Mouse (Mus musculus) midbrain, embryonic 11.5 days (tissue): ENCODE data around the gene Chmp1a. TPM values are rescaled to one million over a fixed set of nuclear protein-coding genes. Genes with fewer than 3 reads are reported as not detected.
"Not testable (repeated sequence)": the region's sequence is repeated elsewhere in the genome, so short reads cannot be mapped to it uniquely, and the experiment has no call there.

Experiments used
- ATAC-seq: fragments of 200-750 bp; cut with Nextera tagmentation; 2 replicates; pipeline ENCODE4 v1.8.0; 2017; ENCODE audit warnings: moderate TSS enrichment, moderate library complexity; ENCODE audit not compliant: low FRiP score
- DNase-seq: peaks from one replicate; pipeline ENCODE4 v3.0.0; 2015; ENCODE audit warnings: low spot score; ENCODE audit errors: missing footprints
- H3K27ac ChIP-seq: fragments of 300-500 bp; sonication (generic); 2 replicates; pipeline ENCODE4 v1.5.1; 2014; ENCODE audit warnings: low read depth, low read length
- H3K27me3 ChIP-seq: fragments of 300-500 bp; sonication (generic); 2 replicates; pipeline ENCODE4 v1.6.1; 2014; ENCODE audit warnings: mild to moderate bottlenecking, low read length, moderate library complexity, mixed read lengths; ENCODE audit not compliant: control insufficient read depth, insufficient read depth
- H3K36me3 ChIP-seq: fragments of 300-500 bp; sonication (generic); 2 replicates; pipeline ENCODE4 v1.6.1; 2014; ENCODE audit warnings: mild to moderate bottlenecking, low read length, moderate library complexity, mixed read lengths; ENCODE audit not compliant: control insufficient read depth, insufficient read depth
- H3K4me1 ChIP-seq: fragments of 300-500 bp; sonication (generic); 2 replicates; pipeline ENCODE4 v1.6.1; 2014; ENCODE audit warnings: low read length; ENCODE audit not compliant: control insufficient read depth, insufficient read depth
- H3K4me2 ChIP-seq: fragments of 300-500 bp; sonication (generic); 2 replicates; pipeline ENCODE4 v1.6.1; 2014; ENCODE audit warnings: mild to moderate bottlenecking, moderate library complexity
- H3K4me3 ChIP-seq: fragments of 300-500 bp; sonication (generic); 2 replicates; pipeline ENCODE4 v1.5.1; 2014; ENCODE audit warnings: low read depth, low read length
- H3K9ac ChIP-seq: fragments of 300-500 bp; sonication (generic); 2 replicates; pipeline ENCODE4 v1.6.1; 2014; ENCODE audit warnings: low read length
- H3K9me3 ChIP-seq: fragments of 300-500 bp; sonication (generic); 2 replicates; pipeline ENCODE4 v1.6.1; 2016; ENCODE audit warnings: low read length; ENCODE audit not compliant: control insufficient read depth
- WGBS: fragments of 180-500 bp; shearing (Covaris S2); extraction: QIAGEN DNeasy Blood & Tissue Kit; methylation state at CpG from one replicate; pipeline ENCODE4 v1.1.7; 2014; 5-methylcytosine and 5-hydroxymethylcytosine counted together
- polyA plus RNA-seq: library from polyadenylated mRNA; unstranded; fragments of >200 nt; fragmentation: Nextera tagmentation; extraction: Ambion mirVana; gene quantifications from 2 replicates; pipeline ENCODE4 v1.2.1, GENCODE M21; 2014

Chmp1a gene
- polyA plus RNA-seq, 1 experiment from 2014 or later = 104 TPM

GRCm38 (mm10) chr8:123220917-123221316 is 8.4 kb upstream of the Chmp1a start:
- whole genome bisulfite sequencing = 96% methylated on average over 1 of the region's 1 CpGs
- Histone ChIP-seq H3K4me3 (no peak overlapping the region), H3K9me3 (no peaks in the 10 kb centered on the region), H3K9ac (no peak overlapping the region), H3K4me1 (peaks cover 10% of the 10 kb centered on the region), H3K27me3 (no peaks in the 10 kb centered on the region), H3K4me2 (no peak overlapping the region), H3K27ac (no peak overlapping the region), H3K36me3 (no peaks in the 10 kb centered on the region)
- ATAC-seq (no peak), DNase-seq (no peak)

- peaks cover 16% of the 10 kb centered on the region for H3K4me1 ChIP-seq
- no peaks in the 10 kb centered on the region for H3K9me3 ChIP-seq
- WGBS = 81% methylated on average over 3 of the region's 3 CpGs
- DNase-seq (no peak), ATAC-seq (no peak)
- H3K36me3 ChIP-seq = no peaks in the 10 kb centered on the region
- no peak overlapping the region for H3K4me3 ChIP-seq
- no peak overlapping the region for H3K9ac ChIP-seq
- H3K27ac ChIP-seq = no peak overlapping the region
- H3K4me2 ChIP-seq = no peak overlapping the region
- H3K27me3 ChIP-seq = no peaks in the 10 kb centered on the region
These were observed 2.9 kb upstream of the Chmp1a start for GRCm38 (mm10) chr8:123215430-123215829.

DNA sequence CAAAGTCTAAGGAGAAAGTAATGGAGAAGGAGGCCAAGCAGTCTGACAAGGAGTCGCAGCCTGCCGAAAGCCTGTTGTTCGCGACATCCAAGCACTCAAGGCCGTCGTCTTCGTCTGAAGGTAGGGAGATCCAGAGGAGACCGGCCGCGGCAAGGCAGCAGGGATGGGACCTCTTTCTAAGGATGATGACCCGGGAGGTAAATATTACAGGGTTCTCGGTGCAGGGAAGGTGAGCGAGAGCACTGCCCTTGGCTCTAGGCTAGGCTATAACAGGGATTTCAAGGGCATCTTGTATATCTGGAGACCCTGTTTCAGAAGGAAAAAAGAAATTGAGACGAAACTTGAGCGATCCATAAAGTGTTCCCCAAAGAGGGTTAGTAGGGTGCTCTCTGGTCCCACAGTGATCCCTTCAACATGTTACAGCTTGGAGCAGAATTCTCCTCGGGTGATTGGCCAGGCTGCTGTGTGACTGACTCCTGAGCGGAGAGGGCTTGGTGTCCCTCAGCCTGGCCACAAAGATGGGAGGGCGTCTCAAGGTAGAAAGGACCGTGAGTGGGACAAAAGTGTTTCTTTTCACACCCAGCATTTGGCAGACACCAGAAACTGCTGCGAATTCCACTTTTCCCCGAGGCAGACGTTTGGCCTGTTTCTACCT is 682 bp upstream of the Chmp1a start:
- ATAC-seq = no peak
- WGBS = 22% methylated on average over 22 of the region's 22 CpGs

GRCm38 (mm10) chr8:123211876-123212275 is 687 bp downstream of the Chmp1a start:
- H3K4me3 ChIP-seq = peak overlapping the region; percentile 89
- peaks cover 18% of the 10 kb centered on the region for H3K36me3 ChIP-seq
- peak overlapping the region; percentile 74 for H3K4me2 ChIP-seq
- no peaks in the 10 kb centered on the region for H3K9me3 ChIP-seq
- H3K27ac ChIP-seq = no peak overlapping the region
- no peak for ATAC-seq
- H3K27me3 ChIP-seq = no peaks in the 10 kb centered on the region
- peak overlapping the region; percentile 92 for H3K9ac ChIP-seq
- DNase-seq = no peak
- 58% methylated on average over 10 of the region's 10 CpGs for whole genome bisulfite sequencing
- H3K4me1 ChIP-seq = peaks cover 16% of the 10 kb centered on the region

More for the DNA sequence above, 682 bp upstream of the Chmp1a start:
- Histone ChIP-seq H3K4me2 (peak overlapping the region; percentile 74), H3K27me3 (no peaks in the 10 kb centered on the region), H3K9me3 (no peaks in the 10 kb centered on the region), H3K4me1 (peaks cover 16% of the 10 kb centered on the region), H3K4me3 (peak overlapping the region; percentile 89), H3K27ac (peak overlapping the region; percentile 62; the same call in 1 of the 2 replicates), H3K36me3 (peaks cover 7% of the 10 kb centered on the region), H3K9ac (peak overlapping the region; percentile 71)
- no peak for DNase-seq

DNA sequence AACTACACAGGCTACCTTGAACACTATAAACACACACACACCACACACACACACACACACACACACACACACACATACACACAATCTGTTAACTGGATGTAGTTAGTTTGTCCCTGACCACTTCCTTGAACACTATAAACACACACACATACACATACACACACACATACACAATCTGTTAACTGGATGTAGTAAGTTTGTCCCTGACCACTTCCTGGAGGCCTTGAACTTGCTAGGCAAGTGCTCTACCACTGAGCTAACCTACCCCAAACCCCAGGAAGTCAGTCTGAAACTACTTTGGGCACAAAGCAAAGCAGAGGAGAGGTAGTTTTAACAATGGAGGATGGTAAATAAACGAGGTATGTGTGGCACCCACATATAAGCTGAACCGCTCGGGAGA is 9.0 kb downstream of the Chmp1a start:
- no peaks in the 10 kb centered on the region for H3K27me3 ChIP-seq
- 85% methylated on average over 3 of the region's 3 CpGs for WGBS
- H3K4me1 ChIP-seq = no peaks in the 10 kb centered on the region
- no peak overlapping the region for H3K9ac ChIP-seq
- no peak overlapping the region for H3K4me3 ChIP-seq
- DNase-seq (no peak), ATAC-seq (no peak)
- no peak overlapping the region for H3K4me2 ChIP-seq
- H3K9me3 ChIP-seq = no peaks in the 10 kb centered on the region
- H3K36me3 ChIP-seq = peaks cover 17% of the 10 kb centered on the region
- H3K27ac ChIP-seq = no peak overlapping the region

- no peak overlapping the region for H3K4me3 ChIP-seq
- no peak overlapping the region for H3K27ac ChIP-seq
- H3K9ac ChIP-seq = no peak overlapping the region
- WGBS = 34% methylated on average over 5 of the region's 5 CpGs
- H3K4me1 ChIP-seq = no peaks in the 10 kb centered on the region
- H3K27me3 ChIP-seq = no peaks in the 10 kb centered on the region
- H3K4me2 ChIP-seq = no peak overlapping the region
- peaks cover 8% of the 10 kb centered on the region for H3K36me3 ChIP-seq
- DNase-seq = peak; percentile 98
- no peaks in the 10 kb centered on the region for H3K9me3 ChIP-seq
- no peak for ATAC-seq
These were observed 10.3 kb downstream of the Chmp1a start for GRCm38 (mm10) chr8:123202288-123202687.

DNA sequence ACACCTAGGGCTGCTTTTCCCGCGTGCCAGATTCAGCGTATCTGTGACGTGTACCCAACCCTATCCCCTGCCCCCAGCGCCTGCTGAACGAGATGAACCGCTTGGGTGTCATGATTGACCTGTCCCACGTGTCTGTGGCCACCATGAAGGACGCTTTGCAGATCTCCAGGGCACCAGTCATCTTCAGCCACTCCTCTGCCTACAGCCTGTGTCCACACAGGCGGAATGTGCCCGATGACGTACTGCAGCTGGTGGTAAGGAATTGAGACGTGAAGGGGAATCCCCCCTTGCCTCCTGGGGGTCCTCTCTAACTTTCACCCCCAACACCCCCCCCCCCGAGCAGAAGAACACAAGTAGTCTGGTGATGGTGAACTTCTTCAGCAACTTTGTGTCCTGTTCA is 12.7 kb downstream of the Chmp1a start:
- H3K27ac ChIP-seq = no peak overlapping the region
- H3K4me2 ChIP-seq = no peak overlapping the region
- H3K4me1 ChIP-seq = no peaks in the 10 kb centered on the region
- H3K36me3 ChIP-seq = no peaks in the 10 kb centered on the region
- no peak for ATAC-seq
- no peak overlapping the region for H3K4me3 ChIP-seq
- WGBS = 76% methylated on average over 14 of the region's 14 CpGs
- H3K27me3 ChIP-seq = no peaks in the 10 kb centered on the region
- H3K9me3 ChIP-seq = no peaks in the 10 kb centered on the region
- DNase-seq = no peak
- no peak overlapping the region for H3K9ac ChIP-seq

DNA sequence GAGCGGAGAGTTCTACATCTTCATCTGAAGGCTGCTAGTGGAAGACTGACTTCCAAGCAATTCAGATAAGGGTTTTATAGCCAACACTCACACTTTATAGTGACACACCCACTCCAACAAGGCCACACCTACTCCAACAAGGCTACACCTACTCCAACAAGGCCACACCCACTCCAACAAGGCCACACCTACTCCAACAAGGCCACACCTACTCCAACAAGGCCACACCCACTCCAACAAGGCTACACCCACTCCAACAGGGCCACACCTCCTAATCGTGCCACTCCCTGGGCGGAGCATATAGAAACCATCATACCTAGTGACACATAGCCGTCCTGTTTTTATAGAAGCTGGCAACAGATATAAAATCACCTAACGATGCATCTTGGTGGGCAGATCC is 15.5 kb downstream of the Chmp1a start:
- H3K9ac ChIP-seq, H3K4me3 ChIP-seq, H3K27ac ChIP-seq, DNase-seq, H3K36me3 ChIP-seq, H3K9me3 ChIP-seq, H3K4me1 ChIP-seq, H3K27me3 ChIP-seq, H3K4me2 ChIP-seq, ATAC-seq: not testable (repeated sequence)
- WGBS = 79% methylated on average over 5 of the region's 5 CpGs

DNA sequence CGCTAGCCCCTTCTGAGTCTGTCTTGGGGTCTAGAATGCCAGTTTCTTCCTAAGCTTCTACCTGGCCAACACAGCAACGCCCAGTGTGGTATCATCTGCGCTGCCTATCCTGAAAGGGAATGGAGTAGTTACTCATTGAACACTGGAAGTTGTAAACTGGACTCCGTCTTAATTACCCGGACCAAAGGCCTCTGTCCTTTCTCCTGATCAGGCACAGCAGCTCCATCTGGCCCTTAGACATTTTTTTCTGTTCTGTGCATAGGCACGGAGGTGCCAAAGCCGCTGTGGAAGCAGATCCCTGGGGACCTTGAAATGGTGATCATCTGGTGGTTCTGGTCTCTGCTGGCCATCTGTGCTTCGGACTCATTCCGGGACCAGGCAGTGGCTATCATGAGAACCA is 18.8 kb downstream of the Chmp1a start:
- Histone ChIP-seq H3K4me2 (no peak overlapping the region), H3K27me3 (no peaks in the 10 kb centered on the region), H3K27ac (no peak overlapping the region), H3K4me3 (no peak overlapping the region), H3K9me3 (no peaks in the 10 kb centered on the region), H3K36me3 (no peaks in the 10 kb centered on the region), H3K9ac (no peak overlapping the region), H3K4me1 (0 out of 2 replicates have a peak, but pooled peaks cover 2% of the 10 kb centered on the region)
- 89% methylated on average over 9 of the region's 9 CpGs for WGBS
- DNase-seq (no peak), ATAC-seq (no peak)
